Mouse (Mus musculus) heart, postnatal 36 days (tissue): Measurements from ENCODE around the gene Nfyb. TPM values are rescaled to one million over a fixed set of nuclear protein-coding genes. Genes with fewer than 3 reads are reported as not detected.

Experiments
- DNase-seq, 2 experiments: peaks; one replicate each; pipeline ENCODE4 v3.0.0; 2021 to 2022
- intact Hi-C: fragments of 180-260 bp; cut with DNase I; formaldehyde crosslinking; loops from one replicate; pipeline ENCODE4 v1.15.1; 2025
- total RNA-seq, 2 experiments: library from RNA; stranded (reverse); gene quantifications; 2 replicates each; pipeline ENCODE4 v1.2.3; 2021

Gene Nfyb
- total RNA-seq, 2 experiments from 2014 or later, result 13.3 to 15.5 TPM

DNA sequence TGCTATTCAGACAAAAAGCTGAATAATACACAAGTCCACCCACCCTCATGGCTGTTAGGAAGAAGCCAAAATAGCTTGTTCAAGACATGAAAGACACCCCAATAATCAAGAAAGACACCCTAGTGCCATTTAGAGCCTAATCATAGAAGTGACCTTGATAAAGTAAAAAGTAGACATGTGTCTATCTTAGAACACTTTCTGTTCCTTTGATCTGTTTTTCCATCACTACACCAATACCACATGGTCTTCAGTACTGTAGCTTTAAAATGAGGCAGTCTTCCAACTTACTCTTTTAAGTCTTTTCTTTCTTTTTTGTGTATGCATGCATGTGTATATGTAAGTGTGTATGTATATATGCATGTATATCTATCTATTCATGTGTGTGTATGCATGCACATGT, 16.9 kb upstream of the Nfyb start:
- DNase-seq, result no peak
- intact Hi-C loops, result no loop called here

DNA sequence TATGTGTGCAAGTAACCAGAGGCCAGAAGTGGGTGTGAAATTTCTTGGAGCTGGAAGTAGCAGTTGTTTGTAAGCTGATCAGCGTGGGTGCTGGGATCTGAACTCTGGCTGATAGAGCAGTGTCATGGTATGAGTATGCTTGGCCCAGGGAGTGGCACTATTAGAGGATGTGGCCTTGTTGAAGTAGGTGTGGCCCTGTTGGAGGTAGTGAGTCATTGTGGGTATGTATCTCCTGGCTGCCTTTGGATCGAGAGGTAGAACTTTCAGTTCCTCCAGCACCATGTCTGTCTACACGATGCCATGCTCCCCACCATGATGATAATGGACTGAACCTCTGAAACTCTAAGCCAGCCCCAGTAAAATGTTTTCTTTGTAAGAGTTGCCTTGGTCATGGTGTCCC, 16.4 kb upstream of the Nfyb start:
- intact Hi-C loops, result no loop called here
- no peak for DNase-seq

DNA sequence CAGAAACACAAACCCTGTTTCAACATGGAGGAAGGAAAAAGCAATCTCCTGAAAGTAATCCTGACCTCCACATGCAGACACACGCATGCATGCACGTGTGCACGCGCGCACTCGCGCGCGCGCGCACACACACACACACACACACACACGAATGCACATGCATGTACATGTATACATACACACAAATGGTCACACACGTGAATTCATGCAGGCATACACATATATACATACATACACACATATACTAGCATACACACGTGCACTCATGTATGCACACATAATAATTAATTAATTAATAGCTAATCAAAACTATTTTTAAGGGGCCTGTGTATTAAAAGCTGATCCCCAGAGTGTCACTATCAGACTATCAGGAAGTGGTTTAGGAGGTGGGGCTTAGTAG, 15.9 kb upstream of the Nfyb start:
- intact Hi-C loops, result no loop called here
- no peak for DNase-seq

DNA sequence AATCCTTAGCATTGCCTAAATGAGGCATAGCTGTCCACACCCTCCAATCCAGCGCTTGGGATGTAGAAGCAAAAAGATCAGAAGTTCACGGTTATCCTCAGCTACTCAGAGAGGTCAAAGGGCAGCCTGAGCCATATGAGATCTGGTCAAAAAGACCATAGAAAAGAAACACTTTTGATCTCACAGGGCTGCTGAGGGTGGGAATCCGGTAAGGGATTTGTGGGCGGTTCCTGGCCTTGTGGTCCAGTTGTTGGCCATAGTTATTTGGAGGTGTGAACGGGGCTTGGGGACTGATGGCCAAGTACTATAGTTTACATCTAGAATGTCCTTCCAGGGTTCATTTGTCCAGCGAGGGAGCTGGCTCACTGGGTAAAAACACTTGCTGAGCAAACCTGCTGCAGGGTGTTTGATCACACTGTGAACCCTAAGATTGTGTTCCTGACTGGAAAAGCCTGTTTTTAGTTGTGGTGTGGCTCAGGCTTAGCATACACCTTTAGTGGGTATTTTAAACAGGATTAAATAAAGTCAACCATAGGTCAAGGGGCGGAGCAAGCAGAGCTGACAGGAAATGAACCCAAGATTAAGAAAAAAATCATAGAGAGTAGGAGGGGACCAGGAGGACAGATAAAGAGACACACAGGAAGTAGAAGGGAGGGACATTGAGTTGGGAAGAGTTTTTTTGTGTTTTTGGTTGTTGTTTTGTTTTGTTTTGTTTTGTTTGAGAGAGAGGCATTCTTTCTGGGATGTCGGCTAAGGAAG, 15.0 kb upstream of the Nfyb start:
- no peak for DNase-seq
- intact Hi-C loops, result no loop called here

DNA sequence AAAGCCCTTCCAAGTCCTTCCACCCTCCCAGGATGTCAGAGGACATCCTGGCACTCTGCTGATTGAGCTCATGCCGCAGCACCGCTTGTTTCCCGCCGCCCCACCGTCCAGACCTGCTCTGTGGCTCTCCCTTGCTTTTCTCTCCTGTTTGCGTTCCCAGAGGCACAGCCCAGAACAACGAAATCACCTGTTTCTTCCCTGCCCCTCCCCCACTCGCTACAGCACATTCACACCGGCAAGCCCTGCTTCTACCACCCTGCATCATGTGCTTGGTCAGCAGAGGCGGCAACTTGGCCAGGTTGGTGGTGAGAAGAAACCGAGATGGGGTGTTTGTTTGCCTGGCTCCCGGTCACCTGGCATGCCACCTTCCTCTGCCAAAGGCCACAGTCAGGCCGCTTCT, 13.9 kb upstream of the Nfyb start:
- no peak for DNase-seq
- intact Hi-C loops, result no loop called here

DNA sequence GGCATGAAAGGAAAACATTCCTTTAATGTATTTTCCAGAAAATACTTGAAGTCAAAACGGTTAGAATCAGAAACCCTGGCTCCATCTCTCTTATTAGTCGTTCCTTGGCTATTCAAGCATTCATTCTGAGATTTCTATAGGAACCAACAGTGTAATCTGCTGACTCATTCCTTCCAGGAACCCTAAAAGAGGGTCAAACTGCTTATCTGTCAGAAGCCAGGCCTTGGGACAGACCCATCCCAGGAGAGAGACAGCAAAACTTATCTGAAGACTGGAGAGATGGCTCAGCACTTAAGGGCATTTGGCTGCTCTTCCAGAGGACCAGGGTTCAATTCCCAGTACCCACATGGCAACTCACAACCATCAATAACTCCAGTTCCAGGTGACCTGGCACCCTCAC, 13.1 kb upstream of the Nfyb start:
- intact Hi-C loops, result no loop called here
- no peak for DNase-seq

DNA sequence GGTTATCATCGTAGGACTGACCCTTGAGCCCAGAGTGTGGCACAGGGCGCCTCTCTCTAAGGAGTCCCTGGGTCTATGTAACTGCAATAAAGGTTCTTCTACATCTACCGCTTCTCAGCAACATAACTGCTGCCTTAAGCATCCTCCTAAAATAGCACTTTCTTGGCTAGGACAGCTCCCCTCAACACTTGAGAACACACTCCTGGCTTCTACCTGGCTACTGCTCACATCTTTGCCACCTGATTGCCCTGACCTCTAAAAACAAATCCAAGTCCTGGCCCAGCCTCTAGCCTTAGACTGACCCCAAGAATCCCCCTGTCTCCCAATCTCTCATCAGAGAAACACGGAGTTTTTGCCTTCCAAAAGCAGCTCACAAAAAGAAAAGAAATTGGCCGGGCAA, 10.9 kb upstream of the Nfyb start:
- no peak for DNase-seq
- intact Hi-C loops, result no loop called here

DNA sequence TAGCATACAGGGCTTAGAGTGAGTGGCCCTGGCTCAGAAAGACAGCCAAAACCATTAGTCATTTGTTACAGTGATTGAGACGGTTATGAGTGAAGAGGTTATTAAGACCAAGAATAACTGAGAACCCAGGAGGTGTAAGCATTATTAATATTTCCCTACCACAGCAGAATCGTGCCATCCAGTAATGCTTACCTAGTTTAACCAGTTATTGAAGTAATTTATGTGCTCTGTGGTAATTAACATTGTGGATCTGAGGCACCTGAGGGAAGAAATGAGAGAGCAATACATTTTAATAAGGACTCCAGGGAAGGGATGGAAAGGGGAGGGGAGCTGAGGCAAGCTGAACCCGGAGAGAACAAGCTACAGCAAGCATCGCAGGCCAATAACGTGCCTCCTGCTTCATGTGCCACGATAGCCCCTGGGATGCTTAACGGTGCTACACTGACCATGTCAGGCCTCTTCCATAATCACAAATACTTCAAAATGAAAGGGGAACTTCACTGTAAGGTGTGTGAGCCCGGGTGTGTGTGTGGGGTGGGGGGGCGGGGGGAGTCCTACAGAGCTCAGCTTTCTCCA, 7.7 kb upstream of the Nfyb start:
- intact Hi-C loops, result no loop called here
- no peak for DNase-seq

DNA sequence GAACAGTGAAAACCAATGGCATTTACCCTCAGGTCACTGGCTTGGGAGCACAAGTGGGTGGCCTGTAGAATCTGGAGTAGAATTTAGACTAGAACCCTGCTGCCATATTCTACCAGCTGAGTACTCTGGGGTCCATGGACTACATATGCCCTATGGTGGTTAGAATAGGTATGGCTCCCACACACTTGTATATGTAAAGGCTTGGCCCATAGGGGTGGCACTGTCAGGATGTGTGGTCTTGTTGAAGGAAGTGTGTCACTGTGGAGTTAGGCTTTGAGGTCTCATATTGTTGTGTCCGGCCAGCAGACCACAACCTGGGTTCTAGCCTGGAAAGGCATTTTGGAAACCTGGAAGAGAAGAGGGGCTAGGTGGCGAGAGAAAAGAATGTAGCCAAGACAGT, 6.8 kb upstream of the Nfyb start:
- intact Hi-C loops, result no loop called here
- no peak for DNase-seq

DNA sequence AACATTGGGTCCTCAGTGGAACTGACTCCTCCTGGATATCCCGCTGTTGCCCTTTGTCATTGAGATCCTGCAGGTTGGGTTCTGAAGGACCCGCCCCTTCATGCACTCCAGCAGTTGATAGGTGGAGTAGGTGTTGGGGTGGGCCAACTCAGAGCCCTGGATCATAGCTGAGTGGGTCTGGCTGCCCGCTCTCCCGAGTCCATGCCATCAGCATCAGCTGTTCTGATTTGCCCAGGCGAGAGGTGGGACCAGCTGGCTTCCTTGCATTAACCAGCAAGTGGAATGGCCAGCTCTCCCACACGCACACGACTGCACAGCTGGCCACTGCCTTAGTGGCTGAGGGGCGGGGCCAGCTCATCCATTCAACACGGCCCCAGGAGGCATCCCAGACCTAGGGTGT, 5.0 kb upstream of the Nfyb start:
- DNase-seq, result no peak
- intact Hi-C loops, result no loop called here

DNA sequence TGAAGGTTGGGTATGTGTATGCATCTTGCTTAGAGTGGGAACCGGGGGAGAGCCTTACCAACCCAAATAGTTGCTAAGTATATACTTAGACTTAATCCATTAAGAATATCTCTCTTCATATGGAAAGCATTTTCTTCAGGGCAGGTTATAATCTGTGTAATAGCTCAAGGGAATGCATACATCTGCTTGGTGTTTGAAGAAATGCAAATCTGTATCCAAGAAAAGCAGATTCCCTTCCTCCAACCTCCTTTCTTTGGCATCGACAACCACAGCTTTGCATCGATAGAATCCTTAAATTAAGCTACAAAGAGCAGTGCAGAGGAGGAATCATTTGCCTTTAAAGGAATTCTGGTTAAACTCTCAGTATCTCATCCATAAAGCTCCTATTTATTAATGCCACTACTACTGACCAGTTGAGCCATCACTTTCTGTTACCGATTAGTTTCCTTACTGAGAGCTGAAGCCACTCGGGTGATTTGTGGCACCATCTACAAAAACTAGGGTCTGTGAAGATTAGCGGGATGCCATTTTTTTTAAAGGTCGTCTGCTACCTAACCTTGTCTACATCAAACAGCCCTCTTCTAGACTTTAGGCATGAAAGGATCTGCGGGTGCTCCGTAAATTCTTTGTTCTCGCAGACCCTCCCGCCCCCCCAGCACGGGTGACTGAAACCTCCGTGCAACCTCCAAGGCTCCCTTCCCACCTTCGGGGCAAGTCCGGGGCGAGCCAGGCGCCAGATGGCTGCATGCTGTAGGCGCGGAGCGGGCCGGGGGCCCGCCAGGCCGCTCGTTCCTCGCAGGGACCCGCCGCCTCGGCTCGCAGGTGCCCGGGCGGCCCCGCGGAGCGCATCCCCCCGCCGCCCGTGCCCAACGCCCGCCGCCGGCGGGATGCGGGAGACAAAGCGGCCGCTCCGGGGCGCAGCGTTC, 925 bp downstream of the Nfyb start:
- peak in 1 of 2 experiments; percentile 41 for DNase-seq

DNA sequence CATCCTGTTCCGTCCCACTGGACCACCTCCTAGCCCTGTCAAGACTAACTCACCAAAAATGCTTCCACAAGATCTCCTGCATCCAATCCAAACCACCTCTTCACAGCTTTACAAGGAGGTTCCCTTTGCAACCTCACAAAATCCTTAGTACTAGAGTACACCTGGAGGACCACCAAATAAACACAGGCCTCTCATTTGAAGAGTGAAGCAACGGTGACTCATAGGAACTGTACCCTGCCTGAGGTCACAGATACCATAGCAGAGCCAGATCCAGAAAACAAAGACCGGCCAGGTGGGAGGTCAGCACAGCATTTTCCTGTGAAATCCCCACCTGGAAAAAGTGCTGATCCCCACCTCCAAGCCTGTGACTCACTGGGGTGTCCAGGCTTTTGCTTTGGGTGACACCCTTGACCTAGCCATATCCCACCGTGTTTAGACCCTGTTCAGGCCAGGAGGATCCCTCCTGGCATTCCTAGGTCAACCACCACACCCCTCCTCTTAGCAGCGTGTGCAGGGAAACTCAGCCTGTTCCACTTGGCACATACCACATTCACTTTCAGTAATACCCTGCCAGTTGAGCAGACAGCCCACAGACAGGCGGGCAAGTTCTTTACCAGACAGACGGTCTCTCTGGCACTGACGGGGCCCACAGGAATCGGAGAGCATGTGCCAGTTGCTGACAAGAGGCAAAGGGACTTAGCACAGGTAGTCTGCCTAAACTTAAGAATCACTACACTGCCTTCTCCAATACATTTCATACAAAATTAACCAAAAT, 2.7 kb downstream of the Nfyb start:
- no peak for DNase-seq
- intact Hi-C loops, result no loop called here

More for the DNA sequence above, 925 bp downstream of the Nfyb start:
- intact Hi-C loops, result loop anchor here (2.0 kb wide), 1 partner anchor 96 kb away; no protein-coding TSS in a partner anchor

DNA sequence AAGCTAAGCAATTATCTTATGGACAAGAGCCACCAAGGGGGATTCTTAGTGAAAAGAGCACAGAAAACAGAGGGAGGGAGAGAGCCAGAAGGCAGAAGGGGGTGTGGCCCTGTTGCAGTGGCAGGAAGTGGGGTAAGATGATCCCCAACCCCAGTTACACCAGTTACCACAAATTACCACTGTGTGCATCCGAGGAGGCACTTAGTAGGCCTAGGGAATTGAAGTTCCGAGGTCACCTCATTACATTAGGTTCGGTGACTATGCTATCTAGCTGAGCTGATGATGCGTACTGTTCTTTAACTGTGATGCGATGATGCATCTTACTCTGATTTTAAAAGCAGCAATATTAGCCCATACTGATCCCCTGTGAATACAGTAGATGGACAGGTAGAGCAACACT, 4.2 kb downstream of the Nfyb start:
- DNase-seq, result no peak
- intact Hi-C loops, result no loop called here

DNA sequence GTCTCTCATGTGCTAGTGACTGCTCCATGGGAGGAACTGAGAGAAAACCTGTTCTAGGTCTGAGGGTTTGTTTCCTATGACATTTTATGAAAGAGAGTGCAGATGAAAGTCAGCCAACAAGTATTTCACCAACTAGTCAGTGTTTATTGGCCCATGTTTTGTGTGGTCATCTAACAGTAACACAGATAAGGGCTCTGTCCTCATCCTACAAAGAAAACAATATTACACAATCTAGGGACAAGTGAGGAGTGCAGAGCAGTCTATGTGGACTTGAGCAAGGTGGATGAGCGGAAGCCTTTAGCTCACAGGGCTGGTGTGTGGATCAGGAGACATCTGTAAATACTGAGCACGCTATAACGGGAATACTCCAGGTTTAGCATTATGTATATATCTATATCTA, 5.1 kb downstream of the Nfyb start:
- DNase-seq, result no peak
- intact Hi-C loops, result no loop called here

DNA sequence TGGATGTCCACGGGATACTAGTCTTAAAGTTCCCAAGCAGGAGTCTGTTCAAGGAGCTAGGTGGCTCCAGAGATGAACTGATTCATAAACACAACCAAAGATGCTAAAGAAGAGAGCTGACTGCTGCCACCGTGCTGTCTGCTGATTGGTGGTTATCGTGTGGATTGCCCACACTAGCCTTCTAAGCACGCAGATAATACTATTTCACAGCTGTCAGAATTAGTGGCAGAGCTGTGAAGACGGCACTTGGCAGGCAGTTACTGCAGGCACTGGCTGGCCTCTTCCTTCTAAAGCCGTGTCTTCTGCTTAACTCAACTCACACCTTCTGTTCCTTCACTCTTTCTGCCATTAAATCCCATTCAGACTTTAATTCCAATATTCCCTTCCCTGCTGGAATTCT, 5.6 kb downstream of the Nfyb start:
- intact Hi-C loops, result no loop called here
- no peak for DNase-seq

DNA sequence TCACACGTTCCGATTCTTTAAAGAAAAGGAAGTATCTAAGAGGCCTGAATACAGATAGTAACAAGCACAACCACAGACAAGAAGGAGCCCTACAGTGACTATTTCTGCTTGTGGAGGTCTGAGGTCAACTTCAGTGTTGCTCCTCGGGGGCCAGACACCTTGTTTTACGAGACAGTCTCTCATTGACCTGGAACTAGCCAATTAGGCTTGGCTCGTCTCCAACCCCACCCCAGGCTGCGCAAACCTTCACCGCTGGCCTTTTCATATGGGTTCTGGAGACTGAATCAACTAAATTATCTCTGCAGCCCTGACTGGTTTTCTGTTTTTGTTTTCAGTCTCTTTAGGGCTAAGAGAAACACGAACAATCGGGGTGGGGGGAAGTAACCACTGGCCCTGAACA, 6.6 kb downstream of the Nfyb start:
- intact Hi-C loops, result no loop called here

DNA sequence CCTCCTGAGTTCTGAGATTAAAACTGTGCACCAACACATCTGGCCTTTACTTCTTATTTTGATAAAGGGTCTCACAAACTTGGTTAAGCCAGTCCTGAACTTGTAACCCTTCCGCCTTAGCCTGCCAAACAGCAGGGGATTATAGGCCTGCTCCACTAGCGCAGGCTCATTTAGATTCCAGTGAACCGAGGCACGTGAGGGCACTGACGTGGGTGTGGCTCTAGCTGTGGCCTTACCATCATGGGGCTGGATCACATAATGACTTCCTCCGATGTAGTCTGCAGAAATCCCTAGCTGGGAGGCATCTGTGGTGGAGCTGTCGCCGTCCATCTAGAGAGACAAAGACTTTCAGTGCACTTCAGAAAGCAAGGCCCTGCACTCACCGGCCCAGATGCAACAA, 7.5 kb downstream of the Nfyb start:
- DNase-seq, result no peak
- intact Hi-C loops, result no loop called here

More for the DNA sequence above, 6.6 kb downstream of the Nfyb start:
- DNase-seq, result no peak

DNA sequence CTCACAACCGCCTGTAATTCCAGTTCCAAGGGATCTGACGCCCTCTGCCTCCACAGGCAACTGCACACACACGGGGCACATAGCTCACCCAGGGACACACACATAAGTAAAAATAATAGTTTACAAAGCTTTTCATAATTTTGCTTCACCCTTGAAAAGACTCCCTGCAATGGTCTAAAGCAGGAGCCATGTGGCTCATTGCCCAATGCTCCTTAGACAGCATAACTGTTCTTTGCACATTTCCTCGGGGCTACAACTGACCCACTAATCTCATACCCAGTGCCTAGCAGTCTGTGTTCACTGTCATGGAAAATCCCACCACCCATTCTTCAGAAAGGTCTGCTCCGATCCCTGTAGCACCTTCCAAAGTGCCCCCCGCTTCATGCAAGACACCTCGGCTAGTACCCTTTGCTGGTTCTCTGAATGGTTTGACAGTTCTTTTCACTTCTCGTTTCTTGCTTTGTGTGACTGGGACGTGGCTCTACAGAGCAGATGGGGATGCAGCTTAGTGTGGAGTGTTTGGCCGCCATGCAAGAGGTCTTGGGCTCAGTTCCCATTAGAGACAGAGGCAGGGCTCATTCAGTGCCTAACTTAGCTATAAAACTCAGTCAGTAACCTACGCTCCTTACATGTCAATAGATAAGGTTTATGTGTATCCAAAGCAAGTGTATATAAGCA, 8.6 kb downstream of the Nfyb start:
- no peak for DNase-seq
- intact Hi-C loops, result no loop called here

DNA sequence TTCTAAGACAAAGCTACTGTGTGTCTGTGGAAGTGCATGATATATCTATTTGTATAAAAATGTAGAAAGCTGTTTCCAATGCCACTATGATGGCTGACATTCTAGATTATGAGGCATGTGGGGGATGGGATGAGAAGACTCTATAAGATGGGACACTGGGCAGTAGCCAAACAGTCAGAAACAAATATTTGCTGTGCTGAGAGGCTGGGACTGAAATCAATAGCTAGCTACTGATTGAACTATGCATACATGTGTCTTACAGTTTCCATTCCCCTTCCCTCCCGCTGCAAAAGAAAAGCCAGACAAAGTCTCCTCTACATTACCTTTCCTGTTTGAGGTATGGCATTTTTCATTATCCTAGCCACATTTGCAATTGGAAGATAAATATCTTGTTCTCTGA, 9.3 kb downstream of the Nfyb start:
- intact Hi-C loops, result no loop called here
- no peak for DNase-seq

DNA sequence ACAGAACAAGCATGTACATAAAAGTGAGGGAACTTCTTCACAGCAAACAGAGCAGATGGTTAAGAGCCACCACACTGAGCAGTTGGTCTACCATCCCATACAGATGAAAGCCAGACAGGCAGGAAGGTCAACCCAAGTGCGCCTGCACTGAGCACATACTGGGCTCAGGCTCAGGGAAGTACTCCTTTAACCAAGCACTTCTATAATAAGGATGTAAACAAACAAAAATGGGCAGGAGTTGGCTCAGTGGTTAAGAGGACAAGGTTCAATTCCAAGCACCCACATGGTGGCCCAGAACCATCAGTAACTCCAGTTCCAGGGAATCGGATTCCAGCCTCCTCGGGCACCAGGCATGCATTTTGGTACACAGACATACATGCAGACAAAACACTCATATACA, 11.0 kb downstream of the Nfyb start:
- DNase-seq, result no peak
- intact Hi-C loops, result no loop called here
